Mouse (Mus musculus): ENCODE results near the gene Kat6b.

- TF ChIP-seq POLR2A (IDR thresholded peaks at IDR 0.05; ENCODE audit: low read depth, low read length) (no peak), CTCF (conservative IDR thresholded peaks at IDR 0.05; ENCODE audit: insufficient read depth, insufficient read length, low read depth, low read length) (no peak)
These were observed 102.6 kb downstream of the Kat6b start for GRCm38 (mm10) chr14:21583868-21584267.

Measured in kidney, adult 2 months (tissue).